Mouse (Mus musculus) common myeloid progenitor, adult 5-6 weeks (primary cell): ENCODE data around the gene Cpm. TPM values are rescaled to one million over a fixed set of nuclear protein-coding genes. Genes with fewer than 3 reads are reported as not detected.

Experiments
- ATAC-seq: replicated peaks from 2 replicates; pipeline ENCODE4 v1.8.0; 2016; ENCODE audit warnings: low read depth, mild to moderate bottlenecking, moderate TSS enrichment, inconsistent platforms; ENCODE audit not compliant: poor library complexity, severe bottlenecking
- total RNA-seq: library from RNA; stranded (forward); fragments of 200-1000, 187-1606 nt; gene quantifications from 2 replicates; pipeline ENCODE4 v1.2.3, GENCODE M21; 2017

The Cpm gene
- total RNA-seq, 1 experiment from 2014 or later: 0.14 TPM

DNA sequence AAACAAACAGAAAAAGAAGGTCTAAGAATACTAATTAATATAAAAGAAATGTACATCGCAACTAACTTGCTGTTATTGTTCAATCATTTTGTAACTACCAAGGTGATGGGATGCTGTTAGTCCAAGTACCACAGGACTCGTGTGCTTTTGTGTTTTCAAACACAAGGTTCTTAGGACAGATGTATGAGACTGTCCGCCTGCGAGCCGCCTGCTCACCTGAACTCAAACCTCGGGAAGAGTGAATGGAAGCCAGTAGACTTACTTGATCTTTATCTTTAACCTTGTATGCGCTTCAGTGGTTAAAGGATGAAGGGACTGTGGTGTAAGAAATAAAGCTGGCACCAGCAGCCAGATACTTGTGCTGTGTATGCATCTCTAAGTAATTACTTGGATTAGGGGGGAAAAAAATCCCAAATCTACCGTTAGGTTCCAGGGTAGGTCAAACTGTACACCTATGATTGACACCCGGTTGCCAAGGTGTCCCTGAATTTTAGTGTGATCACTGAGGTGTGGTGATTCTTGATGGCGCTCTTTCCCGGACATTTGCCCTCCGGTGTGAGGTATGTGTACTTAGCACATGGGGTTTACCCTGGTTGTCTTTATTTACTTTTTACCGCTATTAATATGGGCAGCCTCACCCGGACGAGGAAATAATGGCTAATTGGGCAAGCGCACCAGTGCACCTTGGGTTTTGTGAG, 2.4 kb downstream of the Cpm start:
- ATAC-seq: no peak

DNA sequence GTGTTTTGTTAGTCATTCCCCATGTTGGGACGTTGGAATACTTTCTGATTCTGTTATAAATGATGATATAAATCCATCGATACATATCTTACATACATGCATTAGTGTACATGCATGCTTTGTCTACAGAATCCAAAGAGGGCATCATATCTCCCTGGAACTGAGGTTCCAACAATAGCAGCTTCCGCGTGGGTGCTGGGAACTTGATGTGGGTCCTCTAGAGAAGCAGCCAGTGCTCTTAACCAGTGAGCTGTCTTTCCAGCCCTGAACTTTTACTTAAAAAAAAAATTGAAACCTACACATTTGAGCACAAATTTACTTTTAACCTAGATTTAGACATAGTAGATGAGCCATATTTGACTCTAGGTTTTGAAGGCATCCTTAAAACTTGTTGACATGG, 3.1 kb downstream of the Cpm start:
- no peak for ATAC-seq

DNA sequence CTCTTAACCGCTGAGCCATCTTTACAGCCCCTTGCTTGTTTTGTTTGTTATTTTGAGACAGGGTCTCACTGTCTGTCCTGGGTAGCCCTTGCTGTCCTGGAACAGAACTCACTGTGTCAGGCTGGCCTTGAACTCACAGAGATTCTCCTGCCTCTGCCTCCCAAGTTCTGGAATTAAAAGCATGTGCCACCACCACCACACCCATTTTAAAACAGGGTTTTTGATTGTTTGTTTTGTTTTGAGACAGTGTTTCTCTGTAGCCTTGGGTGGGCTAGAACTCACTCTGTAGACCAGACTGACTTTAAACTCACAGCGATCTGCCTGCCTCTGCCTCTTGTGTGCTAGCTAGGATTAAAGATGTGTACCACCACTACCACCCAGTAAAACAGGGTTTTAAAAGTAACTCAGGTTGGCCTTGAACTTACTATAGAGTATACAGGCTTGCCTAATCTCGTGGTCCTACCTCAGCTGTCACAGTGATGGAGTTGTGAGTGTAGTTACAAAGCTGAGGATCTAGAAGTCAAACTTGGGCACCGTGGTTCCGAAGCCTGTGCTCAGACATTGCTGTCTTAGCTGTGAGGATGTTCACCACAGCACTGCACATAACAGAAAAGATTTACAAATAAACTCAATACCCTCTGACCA, 4.4 kb downstream of the Cpm start:
- ATAC-seq: no peak

DNA sequence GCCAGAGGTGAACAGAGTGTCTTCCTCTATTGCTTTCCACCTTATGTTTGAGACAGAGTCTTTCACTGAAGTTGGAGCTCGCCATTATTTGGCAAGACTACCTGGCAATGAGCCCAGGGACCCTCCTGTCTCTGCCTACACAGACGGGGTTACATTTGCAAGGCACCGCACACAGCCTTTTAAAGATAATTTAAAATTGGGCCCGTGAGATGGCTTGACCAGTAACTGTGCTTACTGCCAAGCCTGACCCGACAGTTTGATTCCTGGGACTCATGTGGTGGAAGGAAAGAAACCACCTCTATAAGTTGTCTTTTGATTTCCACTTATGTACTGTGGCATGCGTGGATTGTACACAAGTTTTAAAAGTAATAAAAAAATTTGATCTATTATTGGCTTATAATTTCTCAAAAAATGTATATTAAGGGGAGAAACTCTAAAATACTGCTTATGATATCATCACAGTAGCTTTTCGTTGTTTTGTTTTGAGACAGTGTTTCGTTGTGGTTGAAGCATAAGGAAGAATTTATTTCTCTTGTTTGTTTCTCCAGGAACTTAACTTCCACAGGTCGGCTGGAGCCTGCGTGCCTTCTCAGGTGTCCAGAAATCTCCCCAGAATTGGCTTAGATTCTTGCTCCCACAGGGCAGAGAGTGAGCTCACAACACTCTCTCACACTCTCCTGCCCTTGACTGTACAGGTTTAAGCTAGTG, 5.2 kb downstream of the Cpm start:
- no peak for ATAC-seq

DNA sequence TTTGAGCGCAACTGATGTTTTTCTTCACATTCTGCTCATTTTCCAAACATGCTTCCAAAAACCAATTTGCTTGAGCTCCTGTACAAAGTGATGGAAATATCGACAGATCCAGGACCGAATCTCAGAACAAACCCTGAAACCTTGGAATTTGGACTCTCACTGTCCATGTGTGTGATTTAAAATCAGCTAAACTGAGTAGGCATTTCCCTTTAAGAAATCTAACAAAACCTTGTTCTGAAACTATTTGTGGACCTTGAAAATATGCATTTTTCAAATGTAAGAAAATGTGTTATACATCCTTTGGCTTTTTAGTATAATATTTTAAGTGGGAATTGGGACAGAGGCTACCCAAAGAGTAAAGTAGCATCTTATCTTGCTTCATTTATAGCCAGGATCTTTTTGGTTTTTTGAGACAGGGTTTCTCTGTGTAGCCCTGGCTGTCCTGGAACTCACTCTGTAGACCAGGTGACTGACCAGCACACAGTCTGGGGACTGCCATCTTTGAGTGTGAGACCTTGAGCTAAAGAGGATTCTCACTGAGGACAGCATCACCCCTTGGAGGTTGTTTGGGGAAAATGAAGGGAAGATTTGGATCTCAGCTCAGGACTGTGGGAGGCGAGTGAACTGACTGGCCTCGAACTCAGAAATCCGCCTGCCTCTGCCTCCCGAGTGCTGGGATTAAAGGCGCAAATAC, 5.9 kb downstream of the Cpm start:
- ATAC-seq: no peak

DNA sequence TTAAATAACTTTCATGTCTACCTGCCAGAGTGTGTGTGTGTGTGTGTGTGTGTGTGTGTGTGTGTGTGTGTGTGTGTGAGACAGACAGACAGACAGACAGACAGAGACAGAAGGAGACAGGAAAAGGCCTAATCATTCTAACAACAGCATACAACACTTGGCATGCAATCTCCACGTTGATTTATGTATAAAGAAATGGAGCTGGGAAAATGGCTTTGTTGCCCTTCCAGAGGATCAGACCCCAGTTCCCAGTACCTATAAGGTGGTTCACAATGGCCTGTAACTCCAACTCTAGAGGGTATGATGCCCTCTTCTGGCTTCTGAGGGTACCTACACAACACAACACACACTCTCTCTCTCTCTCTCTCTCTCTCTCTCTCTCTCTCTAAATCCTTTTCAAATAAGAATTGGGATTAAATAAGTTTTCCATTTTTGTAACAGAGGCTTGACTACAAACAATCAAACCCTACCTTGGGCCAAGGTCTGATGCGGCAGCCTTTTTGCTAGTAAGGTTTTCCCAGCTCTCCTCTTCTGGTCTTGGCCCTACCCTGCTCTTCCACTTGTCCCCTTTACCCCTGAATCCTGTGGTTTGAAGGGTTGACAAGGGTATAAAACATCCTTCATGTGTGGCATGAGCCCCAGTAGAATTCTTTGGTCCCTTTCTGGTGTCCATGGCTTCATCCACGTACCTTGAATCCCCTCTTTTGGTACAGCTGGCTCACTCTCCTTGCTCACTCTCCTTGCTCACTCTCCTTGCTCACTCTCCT, 6.7 kb downstream of the Cpm start:
- ATAC-seq: no peak

DNA sequence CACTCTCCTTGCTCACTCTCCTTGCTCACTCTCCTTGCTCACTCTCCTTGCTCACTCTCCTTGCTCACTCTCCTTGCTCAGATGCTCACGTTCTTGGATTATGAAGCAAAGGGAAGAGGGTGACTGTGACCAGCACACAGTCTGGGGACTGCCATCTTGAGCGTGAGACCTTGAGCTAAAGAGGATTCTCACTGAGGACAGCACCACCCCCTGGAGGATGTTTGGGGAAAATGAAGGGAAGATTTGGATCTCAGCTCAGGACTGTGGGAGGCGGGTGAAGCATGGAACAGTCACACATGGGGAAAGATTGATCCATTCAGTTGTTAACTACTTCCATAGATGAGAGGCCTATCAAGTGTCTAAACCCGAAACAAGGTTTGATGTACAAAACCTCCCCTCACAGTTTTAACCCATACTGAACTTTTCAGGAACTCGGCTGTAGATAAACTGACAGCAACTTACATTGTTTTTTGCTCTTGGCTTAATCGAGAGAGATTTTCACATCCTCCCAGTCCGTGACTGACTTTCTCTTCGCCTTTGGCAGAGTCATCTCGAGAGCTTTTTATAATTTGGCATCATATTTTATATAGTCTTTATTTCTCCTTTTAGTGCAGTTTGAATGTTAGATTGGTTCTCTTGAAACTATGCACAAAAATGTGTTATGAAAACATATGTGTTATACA, 7.9 kb downstream of the Cpm start:
- 0 out of 2 replicates have a peak, but pooled peaks have one; percentile 33 for ATAC-seq

DNA sequence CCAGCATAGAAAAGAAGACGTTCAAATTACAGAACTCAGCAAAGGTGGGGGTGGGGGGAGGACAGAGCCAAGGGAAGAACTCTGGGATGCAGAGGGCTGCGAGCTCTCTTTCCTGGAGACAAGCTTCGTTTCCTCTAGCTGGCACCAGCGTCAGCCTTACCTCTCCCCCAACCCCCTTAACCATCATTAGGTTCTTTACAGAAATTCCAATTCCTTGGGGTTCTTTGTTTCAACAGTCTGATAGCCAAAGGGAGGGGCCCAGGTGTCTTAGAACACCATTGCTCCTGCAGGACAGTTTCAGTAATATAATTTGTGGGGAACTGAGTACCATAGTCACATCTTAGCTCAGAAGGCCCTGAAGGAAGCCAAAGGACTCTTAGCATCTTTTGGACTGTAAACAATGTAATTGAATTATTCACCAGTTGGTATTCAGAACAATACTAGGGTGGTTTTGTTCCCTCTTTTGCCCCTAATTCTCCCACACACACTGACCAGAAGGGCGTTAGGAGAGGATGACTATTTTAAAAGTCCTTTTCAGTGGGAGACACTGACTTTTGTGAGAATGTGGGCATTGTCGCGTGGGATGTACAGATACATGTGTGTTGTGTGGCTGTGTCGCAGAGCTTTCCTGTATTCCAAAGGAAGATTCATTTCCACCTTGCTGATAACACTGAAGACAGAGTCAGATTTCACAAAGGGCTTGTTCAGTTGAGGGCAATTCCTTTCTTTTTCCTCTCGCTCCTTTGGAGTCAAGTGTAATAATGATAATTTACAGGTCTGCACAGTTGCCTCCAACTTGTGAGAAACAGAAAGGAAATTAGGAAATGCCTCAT, 8.7 kb downstream of the Cpm start:
- no peak for ATAC-seq

DNA sequence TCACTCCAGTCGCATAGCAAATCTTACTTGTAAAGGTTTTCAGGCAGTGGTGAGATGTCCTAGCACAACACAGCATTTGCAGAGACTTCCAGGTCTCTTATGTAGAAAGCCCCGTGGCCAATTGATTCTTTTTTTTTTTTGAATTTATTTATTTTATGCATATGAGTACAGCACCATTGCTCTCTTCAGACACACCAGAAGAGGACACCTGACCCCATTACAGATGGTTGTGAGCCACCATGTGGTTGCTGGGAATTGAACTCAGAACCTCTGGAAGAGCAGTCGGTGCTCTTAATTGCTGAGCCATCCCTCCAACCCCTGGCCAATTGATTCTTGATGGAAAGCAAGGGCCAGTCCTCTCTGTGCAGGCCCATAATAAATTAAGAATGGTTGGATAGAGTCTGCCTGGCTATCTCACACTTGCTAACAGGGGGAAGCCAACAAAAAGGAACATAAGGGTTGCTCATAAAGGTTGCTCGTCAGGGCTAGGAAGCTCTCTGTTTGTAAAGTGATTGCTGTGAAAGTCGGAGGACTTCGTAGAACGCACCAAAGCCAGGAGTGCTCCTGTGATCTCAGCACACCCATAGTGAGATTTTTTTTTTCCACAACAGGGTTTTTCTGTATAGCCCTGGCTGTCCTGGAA, 9.4 kb downstream of the Cpm start:
- ATAC-seq: no peak

DNA sequence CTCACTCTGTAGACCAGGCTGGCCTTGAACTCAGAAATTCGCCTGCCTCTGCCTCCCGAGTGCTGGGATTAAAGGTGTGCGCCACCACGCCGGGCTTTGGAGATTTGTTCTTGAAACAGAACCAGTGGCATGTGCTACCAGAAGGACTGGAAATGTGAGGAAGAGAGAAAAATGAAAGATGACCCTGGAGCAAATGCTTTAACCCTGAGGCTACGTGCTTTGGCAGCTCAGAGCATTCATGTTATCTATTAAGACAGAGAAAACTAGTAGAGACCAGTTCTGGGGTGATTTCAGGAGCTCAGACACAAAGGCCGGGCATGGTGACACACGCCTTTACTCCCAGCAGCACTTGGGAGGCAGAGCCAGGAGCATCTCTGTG, 9.9 kb downstream of the Cpm start:
- no peak for ATAC-seq

DNA sequence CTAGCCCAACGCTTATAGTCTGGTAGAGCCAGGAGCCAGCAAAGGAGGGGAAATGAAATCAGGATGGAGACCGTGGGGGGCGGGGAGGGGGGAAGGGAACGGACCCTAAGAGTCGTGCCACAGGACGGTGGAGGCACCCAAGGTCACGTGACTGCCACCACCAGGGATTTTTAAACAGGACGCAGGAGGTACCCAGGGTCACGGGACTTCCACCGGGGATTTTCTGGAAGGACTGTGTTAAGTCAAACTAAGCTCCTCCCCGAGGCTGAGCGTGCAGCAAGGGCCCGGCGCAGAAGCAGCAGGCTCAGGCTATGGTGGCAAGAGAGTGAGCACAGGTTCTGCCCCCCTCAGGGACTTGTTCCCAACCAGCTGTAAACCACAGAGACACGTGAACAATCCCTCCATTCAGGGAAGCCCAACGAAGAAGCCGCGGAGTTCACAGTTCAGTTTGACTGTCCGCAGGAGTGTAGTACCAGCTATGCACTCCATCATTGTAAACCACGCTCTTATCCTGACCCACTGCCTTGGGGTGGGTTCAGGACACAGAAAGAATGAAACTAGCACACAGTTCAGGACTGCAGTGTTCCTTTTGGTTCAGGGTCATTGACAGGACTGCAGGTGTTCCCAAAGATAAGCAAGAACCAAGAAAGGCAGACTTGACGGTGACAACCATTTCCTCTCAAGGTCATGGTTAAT, 10.7 kb downstream of the Cpm start:
- peak; percentile 81 for ATAC-seq

DNA sequence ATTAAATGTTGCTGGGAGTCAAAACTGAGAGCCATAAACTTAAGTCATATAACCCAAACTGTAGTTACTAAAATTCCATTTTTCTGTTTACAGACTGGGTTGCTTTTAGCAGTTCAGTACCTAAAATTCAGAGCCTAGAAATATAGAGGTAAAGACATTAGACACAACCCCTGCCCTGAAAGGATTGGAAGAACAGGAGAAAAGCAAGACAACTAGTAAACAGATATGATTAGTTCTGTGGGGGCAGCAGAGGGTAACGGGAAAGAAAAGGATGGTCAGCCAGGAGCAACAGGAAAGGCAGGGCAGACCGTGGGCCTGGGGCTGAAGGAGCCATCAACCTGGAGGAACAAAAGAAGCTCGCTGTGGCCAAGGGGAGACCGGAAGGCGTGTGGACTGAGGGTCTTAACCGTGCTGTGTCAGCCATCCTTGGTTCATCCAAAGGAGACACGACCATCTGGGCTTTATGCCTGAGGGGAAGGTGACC, 11.3 kb downstream of the Cpm start:
- no peak for ATAC-seq

DNA sequence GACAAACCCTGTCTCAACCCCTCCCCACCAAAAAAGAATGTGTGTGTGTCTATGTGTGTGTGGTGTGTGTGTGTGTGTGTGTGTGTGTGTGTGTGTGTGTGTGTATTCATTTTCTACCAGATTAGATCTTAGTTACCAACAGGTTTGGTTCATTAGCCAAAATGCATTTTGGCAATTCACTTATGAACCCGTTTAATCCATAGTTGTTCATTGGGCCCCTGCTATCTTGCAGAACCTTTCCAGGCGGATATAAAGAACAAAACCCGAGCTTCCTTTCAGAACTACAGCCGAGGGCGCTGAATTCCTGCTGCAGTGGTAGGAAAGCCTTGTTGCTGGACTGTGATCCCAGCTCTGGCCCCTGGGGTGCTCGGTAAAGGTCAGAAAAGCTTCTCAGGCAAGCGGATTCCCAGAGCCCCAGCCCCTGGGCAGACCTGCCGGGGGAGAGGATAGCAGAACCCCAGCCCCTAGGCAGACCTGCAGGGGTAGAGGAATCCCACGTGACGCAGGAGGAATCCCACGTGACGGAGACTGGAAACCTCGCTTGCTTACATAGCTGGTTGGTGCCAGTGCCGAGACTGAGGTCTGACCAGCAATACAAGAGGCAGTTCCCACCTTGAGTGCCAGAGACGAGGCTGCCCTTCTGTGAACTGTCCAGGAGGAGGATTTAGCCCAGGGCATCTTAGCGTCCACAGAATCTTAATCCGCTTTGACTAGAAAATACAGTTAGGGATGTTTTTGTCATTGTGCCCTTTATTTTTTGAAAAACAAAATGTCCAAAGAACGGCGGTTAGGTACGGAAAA, 12.3 kb downstream of the Cpm start:
- no peak for ATAC-seq

DNA sequence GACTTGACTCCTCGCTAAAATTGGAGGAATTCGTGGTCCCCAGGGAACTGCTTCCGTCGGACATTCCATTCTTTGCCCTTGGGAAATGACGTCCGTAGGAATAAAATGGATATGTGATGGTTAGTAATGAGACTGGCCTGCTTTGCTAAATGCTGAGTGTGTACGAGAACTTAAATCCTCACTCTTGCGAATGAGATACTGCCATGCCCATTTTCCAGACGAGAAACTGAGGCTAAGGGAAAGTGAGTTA, 12.8 kb downstream of the Cpm start:
- no peak for ATAC-seq

DNA sequence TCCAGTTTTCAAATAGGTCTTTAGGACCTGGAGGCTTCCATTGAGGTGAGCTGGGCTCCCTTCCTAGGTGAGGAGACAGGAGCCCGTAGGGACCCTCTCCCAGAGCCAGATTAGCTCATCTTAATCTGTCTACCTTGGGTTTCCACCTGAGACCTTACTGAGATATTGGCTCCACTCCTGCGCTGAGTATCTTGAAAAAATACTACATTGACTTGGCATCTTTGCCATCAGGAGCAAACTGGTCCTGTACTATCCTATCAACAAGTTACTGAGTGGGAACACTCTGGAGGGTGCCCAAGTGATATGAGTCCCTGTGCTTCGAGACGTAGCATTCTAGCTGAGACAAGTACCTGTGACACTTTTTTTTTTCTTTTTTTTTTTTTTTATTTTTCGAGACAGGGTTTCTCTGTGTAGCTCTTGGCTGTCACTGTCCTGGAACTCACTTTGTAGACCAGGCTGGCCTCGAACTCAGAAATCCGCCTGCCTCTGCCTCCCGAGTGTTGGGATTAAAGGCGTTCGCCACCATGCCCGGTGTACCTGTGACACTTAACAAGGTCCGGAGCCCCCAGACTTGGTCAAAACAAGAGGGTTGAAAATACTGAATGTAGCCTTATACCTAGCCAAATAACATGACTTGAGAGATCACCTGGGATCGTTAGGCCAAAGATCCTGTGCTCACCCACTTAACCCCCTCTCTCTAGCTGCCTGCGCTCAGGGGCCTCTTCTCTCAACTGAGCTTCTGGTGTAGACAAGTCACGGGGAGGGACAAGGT, 13.4 kb downstream of the Cpm start:
- ATAC-seq: no peak

DNA sequence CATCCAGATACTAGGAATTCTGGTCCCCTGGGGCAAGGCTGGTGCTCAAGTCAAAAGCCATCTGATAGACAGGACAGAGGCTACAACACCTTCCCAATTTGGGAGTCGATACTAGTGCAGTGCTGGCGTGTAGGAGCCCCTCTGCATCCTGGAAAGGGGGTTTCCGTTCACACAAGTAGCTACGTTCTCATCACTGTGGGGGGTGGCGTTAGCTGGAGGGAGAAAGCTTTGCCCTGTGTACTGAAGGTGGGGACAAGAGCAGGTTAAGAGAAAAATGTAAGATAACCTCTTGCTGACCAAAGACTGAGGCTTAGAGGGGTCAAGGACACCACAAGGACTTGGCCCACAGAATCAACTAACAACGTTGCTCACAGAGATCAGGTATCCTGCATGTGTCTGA, 14.0 kb downstream of the Cpm start:
- ATAC-seq: no peak
